Mouse (Mus musculus) liver, embryonic 11.5 days (tissue): Measurements from ENCODE around the gene Arl11. TPM values are rescaled to one million over a fixed set of nuclear protein-coding genes. Genes with fewer than 3 reads are reported as not detected.
A peak's percentile ranks its signal among the peaks of the same experiment; 100 is the strongest.

Experiments
- ATAC-seq: fragments of 200-750 bp; cut with Nextera tagmentation; replicated peaks from 2 replicates; pipeline ENCODE4 v1.8.0; 2017; ENCODE audit warnings: moderate number of reproducible peaks, mild to moderate bottlenecking, moderate TSS enrichment, moderate library complexity; ENCODE audit not compliant: low FRiP score
- DNase-seq: peaks from one replicate; pipeline ENCODE4 v3.0.0-alpha.2; 2017; ENCODE audit warnings: low spot score
- H3K27ac ChIP-seq: fragments of 300-500 bp; sonication (generic); 2 replicates; pipeline ENCODE4 v1.5.1; 2014; ENCODE audit warnings: mild to moderate bottlenecking, low read depth, low read length, control low read depth
- H3K27me3 ChIP-seq: fragments of 300-500 bp; sonication (generic); replicated peaks from 2 replicates; pipeline ENCODE4 v1.6.1; 2014; ENCODE audit warnings: low read length, mixed read lengths; ENCODE audit not compliant: control insufficient read depth, insufficient read depth
- H3K36me3 ChIP-seq: fragments of 300-500 bp; sonication (generic); 2 replicates; pipeline ENCODE4 v1.6.1; 2014; ENCODE audit warnings: mild to moderate bottlenecking, low read length, moderate library complexity, mixed read lengths; ENCODE audit not compliant: control insufficient read depth, insufficient read depth
- H3K4me1 ChIP-seq: fragments of 300-500 bp; sonication (generic); replicated peaks from 2 replicates; pipeline ENCODE4 v1.6.1; 2014; ENCODE audit warnings: low read length, mixed read lengths; ENCODE audit not compliant: control insufficient read depth, insufficient read depth
- H3K4me2 ChIP-seq: fragments of 300-500 bp; sonication (generic); 2 replicates; pipeline ENCODE4 v1.6.1; 2014; ENCODE audit warnings: mild to moderate bottlenecking, control low read depth, moderate library complexity
- H3K4me3 ChIP-seq: fragments of 300-500 bp; sonication (generic); 2 replicates; pipeline ENCODE4 v1.5.1; 2014; ENCODE audit warnings: low read depth, low read length, control low read depth
- H3K9ac ChIP-seq: fragments of 300-500 bp; sonication (generic); 2 replicates; pipeline ENCODE4 v1.6.1; 2014; ENCODE audit warnings: low read depth, low read length, control low read depth
- H3K9me3 ChIP-seq: fragments of 300-500 bp; sonication (generic); 2 replicates; pipeline ENCODE4 v1.6.1; 2016; ENCODE audit warnings: low read length, inconsistent platforms, mixed read lengths; ENCODE audit not compliant: control insufficient read depth
- WGBS: fragments of 180-500 bp; shearing (Covaris S2); extraction: QIAGEN DNeasy Blood & Tissue Kit; methylation state at CpG from one replicate; pipeline ENCODE4 v1.1.7; 2014; 5-methylcytosine and 5-hydroxymethylcytosine counted together
- polyA plus RNA-seq: library from polyadenylated mRNA; unstranded; fragments of >200 nt; fragmentation: Nextera tagmentation; extraction: Ambion mirVana; gene quantifications from 2 replicates; pipeline ENCODE4 v1.2.1, GENCODE M21; 2014

The Arl11 gene
- 1.1 and 1.4 TPM in 2 replicates for polyA plus RNA-seq

DNA sequence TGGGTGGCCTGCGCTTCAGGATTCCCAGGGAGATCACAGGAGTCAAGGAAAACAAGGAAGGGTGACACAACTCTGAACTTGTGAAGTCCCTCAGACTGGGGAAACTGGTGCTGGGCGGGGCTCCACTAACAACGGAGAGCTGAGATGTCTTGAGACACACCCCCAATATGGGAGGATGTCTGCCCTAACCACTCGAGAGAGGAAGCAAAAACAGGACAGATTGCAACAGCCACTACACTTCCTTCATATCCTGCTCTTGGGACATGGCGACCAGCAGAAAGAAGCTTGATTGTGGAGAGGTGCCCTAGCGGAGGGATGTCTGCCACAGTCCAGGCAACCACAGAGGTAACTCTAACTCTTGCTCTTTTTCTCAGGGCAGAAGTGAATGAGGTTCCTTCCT is at the start of gene Arl11:
Arl11 (plus strand) TSS at position 161 of the 400 bp plus-strand sequence.
- no peak for ATAC-seq
- Histone ChIP-seq H3K27ac (no peak within 1 kb of the TSS), H3K4me2 (no peak within 1 kb of the TSS; the same call in 1 of the 2 replicates)

GRCm38 (mm10) chr14:61267908-61268475 is 41.6 kb upstream of the Arl11 start:
- 68% methylated on average over 5 of the region's 5 CpGs for WGBS
- ATAC-seq (no peak), DNase-seq (no peak)
- Histone ChIP-seq H3K36me3 (no peaks in the 10 kb centered on the region), H3K4me1 (no peaks in the 10 kb centered on the region), H3K27me3 (peaks cover 14% of the 10 kb centered on the region), H3K27ac (no peak overlapping the region), H3K9me3 (no peaks in the 10 kb centered on the region), H3K4me2 (no peak overlapping the region), H3K9ac (no peak overlapping the region), H3K4me3 (no peak overlapping the region)

More for the DNA sequence above, at the start of gene Arl11:
- no peak for DNase-seq
- WGBS: 31% methylated on average over 6 of the region's 6 CpGs
- H3K9me3 ChIP-seq: no peaks in the 10 kb centered on the region
- H3K27me3 ChIP-seq: no peaks in the 10 kb centered on the region
- H3K4me1 ChIP-seq: 0 out of 2 replicates have a peak, but pooled peaks cover 3% of the 10 kb centered on the region
- H3K4me3 ChIP-seq: no peak within 1 kb of the TSS
- no peaks in the 10 kb centered on the region for H3K36me3 ChIP-seq
- no peak within 1 kb of the TSS for H3K9ac ChIP-seq

DNA sequence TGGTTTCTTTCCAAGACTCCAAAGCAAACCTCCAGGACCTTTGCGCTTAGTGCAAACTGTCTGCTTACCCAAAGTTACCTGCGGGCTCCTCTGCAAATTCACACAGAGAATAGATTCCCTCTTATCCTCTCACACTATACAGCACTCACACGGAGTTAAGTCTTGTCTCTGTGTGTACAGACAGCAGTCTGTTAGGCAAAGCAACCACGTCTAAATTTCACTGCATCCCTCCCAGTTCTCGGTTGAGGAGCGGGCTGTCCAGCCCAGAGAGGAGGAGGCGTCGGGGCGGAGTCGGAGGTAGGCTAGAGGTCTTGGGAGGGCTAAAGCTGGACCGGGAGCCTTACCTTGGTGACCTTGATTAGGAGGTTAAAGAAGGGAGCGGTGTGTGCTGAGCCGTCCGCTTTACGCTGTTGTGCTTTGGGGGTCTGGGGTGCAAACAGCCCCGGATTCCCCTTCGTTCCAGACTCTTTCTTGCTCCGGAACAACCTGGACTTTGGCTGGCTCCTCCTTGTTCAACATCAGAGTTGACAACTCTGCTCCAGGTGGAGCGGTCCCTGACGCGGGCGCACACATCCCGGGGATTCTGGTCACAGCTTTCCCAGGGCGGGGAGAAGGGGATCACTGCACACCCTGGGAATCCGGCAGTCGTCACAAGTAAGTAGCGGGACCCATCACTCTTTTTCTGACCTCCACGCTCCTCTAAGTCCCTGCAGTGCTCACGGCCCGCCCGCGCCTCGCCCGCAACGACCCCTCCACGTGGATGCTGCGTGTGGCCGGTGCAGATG is 34.9 kb upstream of the Arl11 start:
- 12% methylated on average over 38 of the region's 38 CpGs for WGBS
- H3K27me3 ChIP-seq: peaks cover 42% of the 10 kb centered on the region
- 0 out of 2 replicates have a peak, but pooled peaks cover 2% of the 10 kb centered on the region for H3K4me1 ChIP-seq
- H3K36me3 ChIP-seq: no peaks in the 10 kb centered on the region
- no peak overlapping the region for H3K27ac ChIP-seq
- no peaks in the 10 kb centered on the region for H3K9me3 ChIP-seq
- no peak overlapping the region for H3K9ac ChIP-seq
- peak overlapping the region; percentile 52 for H3K4me2 ChIP-seq
- DNase-seq: no peak
- ATAC-seq: no peak
- H3K4me3 ChIP-seq: 0 out of 2 replicates have a peak overlapping the region, but pooled peaks have one; percentile 21

DNA sequence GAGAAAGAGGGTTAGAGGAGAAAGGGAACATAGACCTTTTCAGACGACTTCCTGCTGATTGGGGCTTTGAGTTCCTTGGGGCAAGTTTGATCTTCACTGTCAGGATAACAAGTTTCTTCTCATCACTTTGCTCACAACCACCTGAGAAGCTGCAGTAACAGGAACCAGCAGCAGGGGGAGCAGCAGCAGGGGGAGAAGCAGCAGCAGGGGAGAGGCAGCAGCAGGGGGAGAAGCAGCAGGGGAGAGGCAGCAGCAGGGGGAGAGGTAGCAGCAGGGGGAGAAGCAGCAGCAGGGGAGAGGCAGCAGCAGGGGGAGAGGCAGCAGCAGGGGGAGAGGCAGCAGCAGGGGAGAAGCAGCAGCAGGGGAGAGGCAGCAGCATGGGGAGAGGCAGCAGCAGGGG is 32.3 kb upstream of the Arl11 start:
- ATAC-seq: no peak
- Histone ChIP-seq H3K36me3 (no peaks in the 10 kb centered on the region), H3K4me2 (no peak overlapping the region), H3K9ac (no peak overlapping the region), H3K9me3 (no peaks in the 10 kb centered on the region), H3K27ac (no peak overlapping the region), H3K4me3 (no peak overlapping the region), H3K4me1 (0 out of 2 replicates have a peak, but pooled peaks cover 2% of the 10 kb centered on the region), H3K27me3 (peaks cover 34% of the 10 kb centered on the region)
- DNase-seq: no peak
- 13% methylated on average over 1 of the region's 1 CpGs for WGBS

DNA sequence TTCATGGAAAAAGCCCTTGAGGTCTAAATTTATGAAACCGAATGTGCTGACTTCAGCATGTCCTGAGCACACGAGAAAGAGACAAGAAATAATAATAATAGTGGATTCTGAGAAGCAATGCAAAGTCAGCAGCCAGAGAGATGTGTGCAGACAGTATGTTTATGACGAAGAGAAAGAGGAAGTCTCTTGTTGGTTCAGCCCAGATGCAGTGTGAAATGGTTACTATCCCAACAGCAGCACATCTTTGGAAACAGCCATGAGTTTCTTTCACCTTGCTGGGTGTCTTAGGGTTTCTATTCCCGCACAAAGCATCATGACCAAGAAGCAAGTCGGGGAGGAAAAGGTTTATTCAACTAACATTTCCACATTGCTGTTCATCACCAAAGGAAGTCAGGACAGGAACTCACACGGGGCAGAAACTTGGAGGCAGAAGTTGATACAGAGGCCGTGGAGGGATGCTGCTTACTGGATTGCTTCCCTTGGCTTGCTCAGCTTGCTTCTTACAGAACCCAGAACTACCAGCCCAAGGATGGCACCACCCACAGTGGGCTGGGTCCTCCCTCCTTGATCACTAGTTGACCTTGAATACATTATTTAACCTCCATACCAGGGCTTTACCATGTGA is 30.8 kb upstream of the Arl11 start:
- 69% methylated on average over 7 of the region's 7 CpGs for WGBS
- Histone ChIP-seq H3K4me3 (no peak overlapping the region), H3K9ac (no peak overlapping the region), H3K4me1 (peaks cover 2% of the 10 kb centered on the region; the same call in 1 of the 2 replicates), H3K4me2 (no peak overlapping the region), H3K27me3 (peaks cover 28% of the 10 kb centered on the region), H3K36me3 (no peaks in the 10 kb centered on the region), H3K27ac (no peak overlapping the region), H3K9me3 (no peaks in the 10 kb centered on the region)
- DNase-seq (no peak), ATAC-seq (no peak)

DNA sequence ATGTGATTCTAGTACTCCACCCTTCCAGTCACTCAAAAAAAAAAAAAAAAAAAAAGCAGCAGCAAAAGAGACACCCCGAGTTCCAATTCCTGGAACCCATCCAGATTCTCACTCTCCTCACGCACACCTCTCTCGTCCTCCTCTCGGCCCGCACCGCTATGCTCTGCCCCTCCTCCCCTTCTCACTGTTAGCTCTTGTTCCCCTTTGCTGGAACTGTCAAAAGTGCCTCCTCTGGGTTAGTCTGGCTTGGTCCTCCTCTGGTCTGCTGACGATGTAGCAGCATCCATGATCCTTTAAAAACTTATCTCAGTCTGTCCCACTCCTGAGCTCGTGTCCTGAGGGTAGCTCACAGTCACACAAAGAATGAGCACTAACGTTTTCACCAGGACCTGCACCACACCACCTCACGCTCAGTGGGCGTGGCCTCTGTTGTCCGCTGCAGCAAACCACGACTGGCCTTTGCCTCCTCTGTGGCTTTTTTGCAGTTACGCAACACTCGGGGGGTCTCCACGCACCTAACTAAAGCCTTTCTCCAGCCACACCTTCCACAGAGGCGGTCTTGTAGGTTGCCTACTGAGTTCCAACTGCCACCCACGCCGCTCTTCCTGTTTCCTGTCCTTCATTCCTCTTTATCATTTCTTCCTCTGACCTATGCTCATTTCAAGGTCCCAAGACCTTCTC is 20.8 kb upstream of the Arl11 start:
- Histone ChIP-seq H3K9me3 (no peaks in the 10 kb centered on the region), H3K27me3 (no peaks in the 10 kb centered on the region), H3K9ac (no peak overlapping the region), H3K4me2 (peak overlapping the region; percentile 58), H3K4me3 (peak overlapping the region; percentile 25), H3K36me3 (no peaks in the 10 kb centered on the region), H3K4me1 (0 out of 2 replicates have a peak, but pooled peaks cover 4% of the 10 kb centered on the region), H3K27ac (no peak overlapping the region)
- no peak for ATAC-seq
- WGBS: 38% methylated on average over 19 of the region's 19 CpGs
- no peak for DNase-seq

GRCm38 (mm10) chr14:61290664-61291063 is 18.9 kb upstream of the Arl11 start:
- ATAC-seq (no peak), DNase-seq (no peak)
- WGBS: 70% methylated on average over 3 of the region's 3 CpGs
- Histone ChIP-seq H3K9me3 (no peaks in the 10 kb centered on the region), H3K4me1 (0 out of 2 replicates have a peak, but pooled peaks cover 4% of the 10 kb centered on the region), H3K9ac (no peak overlapping the region), H3K4me2 (no peak overlapping the region), H3K27me3 (no peaks in the 10 kb centered on the region), H3K36me3 (no peaks in the 10 kb centered on the region), H3K4me3 (no peak overlapping the region), H3K27ac (no peak overlapping the region)
